Mouse (Mus musculus): ENCODE measurements at regions not wholly inside any gene's neighbourhood (a gene's known extent, or its start where the extent isn't known, plus 50 kb on each side); places are given as distances from the start of the nearest gene placed in this dataset.

- DNase-seq (ENCODE audit: extremely low read depth), result no peak
- Histone ChIP-seq H3K27ac (ENCODE audit: insufficient read depth, low read depth) (no peak overlapping the region), H3K79me2 (replicated peaks; ENCODE audit: control insufficient read depth, extremely low read depth, insufficient read depth, poor library complexity, severe bottlenecking) (no peaks in the 10 kb centered on the region), H3K4me2 (ENCODE audit: insufficient read depth, low read depth, poor library complexity, severe bottlenecking) (no peak overlapping the region), H3K9ac (ENCODE audit: insufficient read depth, low read depth) (no peak overlapping the region), H3K9me3 (replicated peaks; ENCODE audit: low read length) (peaks cover 53% of the 10 kb centered on the region), H3K36me3 (replicated peaks in 1 of 2; ENCODE audit: control insufficient read depth in 1 of 2, insufficient read depth in 1 of 2, low read length in 1 of 2) (no peaks in the 10 kb centered on the region), H3K4me1 (ENCODE audit: control insufficient read depth in 1 of 2, insufficient read depth in 2 of 2) (no peaks in the 10 kb centered on the region), H3K27me3 (replicated peaks) (no peaks in the 10 kb centered on the region), H3K4me3 (replicated peaks in 1 of 3; ENCODE audit: low read depth in 2 of 3, low read length in 2 of 3, poor library complexity in 1 of 3) (no peak overlapping the region)
- in situ Hi-C loops (cut with MboI; ENCODE audit: low pct_ligation_motif_present, low pct_unique_long_range_greater_than_20kb, low sequenced_read_pairs) (no loop called here), dilution Hi-C loops (cut with MboI; ENCODE audit: extremely low pct_ligation_motif_present, extremely low pct_unique_long_range_greater_than_20kb, low sequenced_read_pairs) (no loop called here)
- TF ChIP-seq PAX5 (IDR thresholded peaks at IDR 0.05; ENCODE audit: low read length), result no peak
- TF ChIP-seq MAX (IDR thresholded peaks at IDR 0.05; ENCODE audit: low read length), result no peak
- TF ChIP-seq E2F4 (IDR thresholded peaks at IDR 0.05; ENCODE audit: insufficient replicate concordance, low read depth, low read length), result no peak
- TF ChIP-seq MXI1 (IDR thresholded peaks at IDR 0.05; ENCODE audit: low read depth, low read length), result no peak
- TF ChIP-seq USF2 (conservative IDR thresholded peaks at IDR 0.05; ENCODE audit: low read depth, low read length), result no peak
- TF ChIP-seq MYC (IDR thresholded peaks at IDR 0.05; ENCODE audit: low read depth, low read length), result no peak
- no peak for TF ChIP-seq GABPA (IDR thresholded peaks at IDR 0.05; ENCODE audit: insufficient replicate concordance, low read depth, low read length)
- no peak for TF ChIP-seq EP300 (IDR thresholded peaks at IDR 0.05; ENCODE audit: low read length)
- no peak for TF ChIP-seq ZC3H11A (IDR thresholded peaks at IDR 0.05; ENCODE audit: low read depth, low read length)
- no peak for TF ChIP-seq MAFK (IDR thresholded peaks at IDR 0.05; ENCODE audit: insufficient replicate concordance, low read length)
- TF ChIP-seq JUN (IDR thresholded peaks at IDR 0.05; ENCODE audit: insufficient read depth, low read depth, low read length), result no peak
- TF ChIP-seq CHD2 (IDR thresholded peaks at IDR 0.05; ENCODE audit: low read length), result no peak
- no peak for TF ChIP-seq MAZ (IDR thresholded peaks at IDR 0.05; ENCODE audit: low read depth, low read length)
- no peak for TF ChIP-seq ZKSCAN1 (IDR thresholded peaks at IDR 0.05; ENCODE audit: borderline replicate concordance, low read depth, low read length)
- no peak for TF ChIP-seq SMC3 (IDR thresholded peaks at IDR 0.05; ENCODE audit: low read depth, low read length)
- no peak for TF ChIP-seq ZNF384 (IDR thresholded peaks at IDR 0.05; ENCODE audit: low read depth, low read length)
Measured at GRCm38 (mm10) chr4:84056863-84057502, 531.6 kb downstream of the Ccdc171 start.

GRCm38 (mm10) chr4:84060187-84060586, 534.8 kb downstream of the Ccdc171 start:
- Histone ChIP-seq H3K9ac (ENCODE audit: insufficient read depth, low read depth) (no peak overlapping the region), H3K4me1 (ENCODE audit: control insufficient read depth in 1 of 2, insufficient read depth in 2 of 2) (no peaks in the 10 kb centered on the region), H3K27me3 (replicated peaks) (no peaks in the 10 kb centered on the region), H3K27ac (ENCODE audit: insufficient read depth, low read depth) (no peak overlapping the region), H3K4me2 (ENCODE audit: insufficient read depth, low read depth, poor library complexity, severe bottlenecking) (no peak overlapping the region), H3K79me2 (replicated peaks; ENCODE audit: control insufficient read depth, extremely low read depth, insufficient read depth, poor library complexity, severe bottlenecking) (no peaks in the 10 kb centered on the region), H3K36me3 (replicated peaks in 1 of 2; ENCODE audit: control insufficient read depth in 1 of 2, insufficient read depth in 1 of 2, low read length in 1 of 2) (no peaks in the 10 kb centered on the region), H3K4me3 (replicated peaks in 1 of 3; ENCODE audit: low read depth in 2 of 3, low read length in 2 of 3, poor library complexity in 1 of 3) (no peak overlapping the region), H3K9me3 (replicated peaks; ENCODE audit: low read length) (peaks cover 62% of the 10 kb centered on the region)
- dilution Hi-C loops (cut with MboI; ENCODE audit: extremely low pct_ligation_motif_present, extremely low pct_unique_long_range_greater_than_20kb, low sequenced_read_pairs), result no loop called here
- no peak for DNase-seq (ENCODE audit: extremely low read depth)
- no peak for TF ChIP-seq CHD1 (IDR thresholded peaks at IDR 0.05; ENCODE audit: low read depth, low read length)
- TF ChIP-seq CHD2 (IDR thresholded peaks at IDR 0.05; ENCODE audit: low read length), result no peak
- TF ChIP-seq PAX5 (IDR thresholded peaks at IDR 0.05; ENCODE audit: low read length), result no peak
- no peak for TF ChIP-seq MAZ (IDR thresholded peaks at IDR 0.05; ENCODE audit: low read depth, low read length)
- no peak for TF ChIP-seq MAFK (IDR thresholded peaks at IDR 0.05; ENCODE audit: insufficient replicate concordance, low read length)
- TF ChIP-seq MXI1 (IDR thresholded peaks at IDR 0.05; ENCODE audit: low read depth, low read length), result no peak
- no peak for TF ChIP-seq EP300 (IDR thresholded peaks at IDR 0.05; ENCODE audit: low read length)
- TF ChIP-seq UBTF (IDR thresholded peaks at IDR 0.05; ENCODE audit: low read depth, low read length), result no peak
- no peak for TF ChIP-seq USF2 (conservative IDR thresholded peaks at IDR 0.05; ENCODE audit: low read depth, low read length)
- no peak for TF ChIP-seq ZMIZ1 (IDR thresholded peaks at IDR 0.05; ENCODE audit: low read depth, low read length)
- no peak for TF ChIP-seq ZKSCAN1 (IDR thresholded peaks at IDR 0.05; ENCODE audit: borderline replicate concordance, low read depth, low read length)
- TF ChIP-seq SMC3 (IDR thresholded peaks at IDR 0.05; ENCODE audit: low read depth, low read length), result no peak
- TF ChIP-seq KAT2A (IDR thresholded peaks at IDR 0.05; ENCODE audit: insufficient replicate concordance, low read length), result no peak
- no peak for TF ChIP-seq NRF1 (IDR thresholded peaks at IDR 0.05; ENCODE audit: low read depth, low read length)
- no peak for TF ChIP-seq MAX (IDR thresholded peaks at IDR 0.05; ENCODE audit: low read length)
- no peak for TF ChIP-seq IRF4 (IDR thresholded peaks at IDR 0.05; ENCODE audit: low read depth, low read length)
- TF ChIP-seq TBP (conservative IDR thresholded peaks at IDR 0.05; ENCODE audit: low read depth, low read length), result no peak
- TF ChIP-seq JUN (IDR thresholded peaks at IDR 0.05; ENCODE audit: insufficient read depth, low read depth, low read length), result no peak
- in situ Hi-C loops (cut with MboI; ENCODE audit: low pct_ligation_motif_present, low pct_unique_long_range_greater_than_20kb, low sequenced_read_pairs), result no loop called here
